Mouse (Mus musculus) forebrain, embryonic 10.5 days (tissue): ENCODE measurements around the gene Gm28230. TPM values are rescaled to one million over a fixed set of nuclear protein-coding genes. Genes with fewer than 3 reads are reported as not detected.

ENCODE experiments used
- DNase-seq: peaks from one replicate; pipeline ENCODE4 v3.0.0-alpha.2; 2017; ENCODE audit warnings: low spot score; ENCODE audit errors: extremely low spot score
- H3K27ac ChIP-seq: fragments of 300-500 bp; sonication (generic); 2 replicates; pipeline ENCODE4 v1.5.1; 2016; ENCODE audit warnings: mild to moderate bottlenecking
- H3K27me3 ChIP-seq: fragments of 300-500 bp; sonication (generic); 2 replicates; pipeline ENCODE4 v1.6.1; 2016; ENCODE audit warnings: mild to moderate bottlenecking; ENCODE audit not compliant: poor library complexity, severe bottlenecking
- H3K36me3 ChIP-seq: fragments of 300-500 bp; sonication (generic); replicated peaks from 2 replicates; pipeline ENCODE4 v1.6.1; 2016; ENCODE audit warnings: mild to moderate bottlenecking, moderate library complexity
- H3K4me1 ChIP-seq: fragments of 300-500 bp; sonication (generic); 2 replicates; pipeline ENCODE4 v1.6.1; 2016
- H3K4me3 ChIP-seq: fragments of 300-500 bp; sonication (generic); 2 replicates; pipeline ENCODE4 v1.5.1; 2016; ENCODE audit warnings: mild to moderate bottlenecking, moderate library complexity
- H3K9me3 ChIP-seq: fragments of 300-500 bp; sonication (generic); 2 replicates; pipeline ENCODE4 v1.6.1; 2016; ENCODE audit warnings: mild to moderate bottlenecking, moderate library complexity
- WGBS: fragments of 180-500 bp; shearing (Covaris S2); methylation state at CpG from one replicate; pipeline ENCODE4 v1.1.7; 2016; 5-methylcytosine and 5-hydroxymethylcytosine counted together
- polyA plus RNA-seq: library from polyadenylated mRNA; unstranded; fragments of >200 nt; fragmentation: Nextera tagmentation; extraction: Ambion mirVana; gene quantifications from 2 replicates; pipeline ENCODE4 v1.2.1, GENCODE M21; 2016

Gene Gm28230
- polyA plus RNA-seq, 1 experiment from 2014 or later: not detected

- H3K36me3 ChIP-seq: no peaks in the 10 kb centered on the region
- peaks cover 24% of the 10 kb centered on the region for H3K4me1 ChIP-seq
- under 1% methylated on average over 58 of the region's 58 CpGs for WGBS
- no peak overlapping the region; the same call in 1 of the 2 replicates for H3K4me3 ChIP-seq
- peaks cover 100% of the 10 kb centered on the region for H3K27me3 ChIP-seq
- H3K9me3 ChIP-seq: no peaks in the 10 kb centered on the region
- DNase-seq: peak; percentile 46
- H3K27ac ChIP-seq: no peak overlapping the region
Observed at GRCm38 (mm10) chr2:74746298-74746921, 19.9 kb downstream of the Gm28230 start.

- H3K36me3 ChIP-seq: no peaks in the 10 kb centered on the region
- WGBS: under 1% methylated on average over 24 of the region's 24 CpGs
- H3K4me3 ChIP-seq: no peak overlapping the region
- H3K27ac ChIP-seq: no peak overlapping the region
- DNase-seq: no peak
- H3K9me3 ChIP-seq: no peaks in the 10 kb centered on the region
- H3K4me1 ChIP-seq: peaks cover 24% of the 10 kb centered on the region
- peaks cover 100% of the 10 kb centered on the region for H3K27me3 ChIP-seq
Observed at GRCm38 (mm10) chr2:74747006-74747405, 20.5 kb downstream of the Gm28230 start.

GRCm38 (mm10) chr2:74747661-74748141, 21.2 kb downstream of the Gm28230 start:
- no peak overlapping the region for H3K4me3 ChIP-seq
- no peak overlapping the region for H3K27ac ChIP-seq
- H3K4me1 ChIP-seq: peaks cover 28% of the 10 kb centered on the region
- H3K36me3 ChIP-seq: no peaks in the 10 kb centered on the region
- H3K9me3 ChIP-seq: no peaks in the 10 kb centered on the region
- WGBS: 3% methylated on average over 11 of the region's 11 CpGs
- H3K27me3 ChIP-seq: peaks cover 100% of the 10 kb centered on the region
- peak; percentile 28 for DNase-seq

DNA sequence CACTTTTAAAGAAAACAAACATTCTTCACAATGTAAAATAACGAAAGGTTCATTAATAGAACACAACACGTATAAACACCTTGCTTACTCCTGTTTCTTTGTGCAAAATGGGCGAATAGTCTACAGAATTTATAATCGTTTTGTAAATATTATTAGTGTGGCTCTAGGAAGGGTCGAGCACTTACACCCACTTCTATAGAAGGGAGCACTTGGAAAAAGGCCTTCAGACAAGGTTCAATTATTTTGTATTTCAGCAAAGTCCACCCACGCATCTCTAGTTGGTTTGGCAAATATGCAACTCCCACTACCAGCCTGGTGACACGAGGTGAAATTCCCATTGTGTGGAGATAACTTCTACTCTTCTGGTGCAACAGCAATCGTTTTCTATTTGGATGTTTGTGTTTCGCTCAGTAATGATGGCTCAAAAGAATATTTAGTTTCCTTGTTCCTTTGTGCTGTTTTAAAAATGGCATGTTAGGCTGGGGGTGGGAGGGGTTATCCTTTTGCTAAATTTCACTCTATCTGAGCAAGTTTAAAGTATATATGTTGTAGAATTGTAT, 22.0 kb downstream of the Gm28230 start:
- WGBS: 2% methylated on average over 9 of the region's 9 CpGs
- H3K36me3 ChIP-seq: no peaks in the 10 kb centered on the region
- H3K4me3 ChIP-seq: no peak overlapping the region
- no peaks in the 10 kb centered on the region for H3K9me3 ChIP-seq
- peak; percentile 18 for DNase-seq
- peaks cover 35% of the 10 kb centered on the region for H3K4me1 ChIP-seq
- H3K27me3 ChIP-seq: peaks cover 100% of the 10 kb centered on the region
- H3K27ac ChIP-seq: no peak overlapping the region

GRCm38 (mm10) chr2:74749337-74750121, 23.0 kb downstream of the Gm28230 start:
- peak; percentile 77 for DNase-seq
- Histone ChIP-seq H3K27ac (peak overlapping the region; percentile 30; the same call in 1 of the 2 replicates), H3K9me3 (no peaks in the 10 kb centered on the region), H3K4me1 (peaks cover 35% of the 10 kb centered on the region), H3K4me3 (peak overlapping the region; percentile 44), H3K27me3 (peaks cover 100% of the 10 kb centered on the region), H3K36me3 (no peaks in the 10 kb centered on the region)
- WGBS: under 1% methylated on average over 47 of the region's 47 CpGs

GRCm38 (mm10) chr2:74750731-74751250, 24.3 kb downstream of the Gm28230 start:
- H3K27ac ChIP-seq: no peak overlapping the region
- DNase-seq: peak; percentile 21
- H3K27me3 ChIP-seq: peaks cover 100% of the 10 kb centered on the region
- 9% methylated on average over 5 of the region's 5 CpGs for WGBS
- no peak overlapping the region for H3K4me3 ChIP-seq
- H3K9me3 ChIP-seq: no peaks in the 10 kb centered on the region
- H3K4me1 ChIP-seq: peaks cover 35% of the 10 kb centered on the region
- H3K36me3 ChIP-seq: no peaks in the 10 kb centered on the region

DNA sequence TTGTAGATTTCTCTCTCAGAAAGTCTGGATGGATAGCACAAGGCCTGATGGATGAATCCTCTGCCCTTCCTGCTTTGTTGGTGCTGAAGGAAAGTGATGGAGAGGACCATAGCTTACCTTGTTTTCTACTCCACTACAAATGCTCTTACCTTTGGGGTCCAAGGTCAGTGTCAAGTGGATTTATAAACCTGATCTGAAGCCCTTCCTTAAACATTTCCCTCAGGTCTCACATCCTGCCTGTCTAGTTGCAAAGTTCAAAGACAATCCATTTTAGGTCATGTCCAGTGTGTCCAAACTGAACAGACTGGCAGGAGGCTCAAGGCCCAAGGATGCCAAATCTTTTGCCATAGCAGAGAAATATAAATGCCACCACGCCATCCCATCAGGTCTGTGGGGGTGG, 25.3 kb downstream of the Gm28230 start:
- DNase-seq: peak; percentile 18
- Histone ChIP-seq H3K36me3 (no peaks in the 10 kb centered on the region), H3K4me3 (no peak overlapping the region), H3K4me1 (peaks cover 29% of the 10 kb centered on the region), H3K9me3 (no peaks in the 10 kb centered on the region), H3K27ac (no peak overlapping the region), H3K27me3 (peaks cover 100% of the 10 kb centered on the region)
- 62% methylated on average over 1 of the region's 1 CpGs for WGBS

- Histone ChIP-seq H3K27me3 (peaks cover 100% of the 10 kb centered on the region), H3K27ac (no peak overlapping the region), H3K36me3 (no peaks in the 10 kb centered on the region), H3K4me3 (peak overlapping the region; percentile 38), H3K4me1 (peaks cover 26% of the 10 kb centered on the region), H3K9me3 (no peaks in the 10 kb centered on the region)
- WGBS: under 1% methylated on average over 45 of the region's 45 CpGs
- DNase-seq: no peak
Observed at GRCm38 (mm10) chr2:74752431-74753174, 26.1 kb downstream of the Gm28230 start.

GRCm38 (mm10) chr2:74753175-74753523, 26.6 kb downstream of the Gm28230 start:
- peak; percentile 46 for DNase-seq
- WGBS: 0% methylated on average over 25 of the region's 25 CpGs
- H3K27ac ChIP-seq: no peak overlapping the region

GRCm38 (mm10) chr2:74753711-74754110, 27.2 kb downstream of the Gm28230 start:
- H3K4me3 ChIP-seq: no peak overlapping the region
- no peaks in the 10 kb centered on the region for H3K9me3 ChIP-seq
- WGBS: 17% methylated on average over 5 of the region's 5 CpGs
- H3K4me1 ChIP-seq: peaks cover 26% of the 10 kb centered on the region
- no peak overlapping the region for H3K27ac ChIP-seq
- no peaks in the 10 kb centered on the region for H3K36me3 ChIP-seq
- peaks cover 100% of the 10 kb centered on the region for H3K27me3 ChIP-seq
- no peak for DNase-seq

More at GRCm38 (mm10) chr2:74753175-74753523, 26.6 kb downstream of the Gm28230 start:
- no peaks in the 10 kb centered on the region for H3K9me3 ChIP-seq
- H3K36me3 ChIP-seq: no peaks in the 10 kb centered on the region
- peaks cover 26% of the 10 kb centered on the region for H3K4me1 ChIP-seq
- peak overlapping the region; percentile 38 for H3K4me3 ChIP-seq
- H3K27me3 ChIP-seq: peaks cover 100% of the 10 kb centered on the region

- Histone ChIP-seq H3K4me1 (peaks cover 22% of the 10 kb centered on the region), H3K27ac (no peak overlapping the region), H3K9me3 (no peaks in the 10 kb centered on the region), H3K27me3 (peaks cover 99% of the 10 kb centered on the region), H3K4me3 (no peak overlapping the region), H3K36me3 (no peaks in the 10 kb centered on the region)
- 3% methylated on average over 1 of the region's 1 CpGs for WGBS
- DNase-seq: no peak
Observed at GRCm38 (mm10) chr2:74760146-74760545, 33.6 kb downstream of the Gm28230 start.

- Histone ChIP-seq H3K4me1 (peaks cover 22% of the 10 kb centered on the region), H3K27ac (no peak overlapping the region), H3K36me3 (no peaks in the 10 kb centered on the region), H3K4me3 (peak overlapping the region; percentile 56; the same call in 1 of the 2 replicates), H3K27me3 (peaks cover 99% of the 10 kb centered on the region), H3K9me3 (no peaks in the 10 kb centered on the region)
- DNase-seq: no peak
- 7% methylated on average over 13 of the region's 13 CpGs for WGBS
Observed at GRCm38 (mm10) chr2:74761941-74762340, 35.4 kb downstream of the Gm28230 start.
